Mouse (Mus musculus): ENCODE measurements around the gene Trim38. TPM values are rescaled to one million over a fixed set of nuclear protein-coding genes. Genes with fewer than 3 reads are reported as not detected.

The Trim38 gene
- polyA plus RNA-seq, 1 experiment from 2014 or later: not detected

- no peaks in the 10 kb centered on the region for H3K36me3 ChIP-seq (ENCODE audit: control insufficient read depth, insufficient read depth, low read length)
- WGBS: 17% methylated on average over 4 of the region's 4 CpGs
- H3K4me1 ChIP-seq (ENCODE audit: control insufficient read depth, insufficient read depth, low read length): peaks cover 19% of the 10 kb centered on the region
- DNase-seq (no peak), ATAC-seq (ENCODE audit: low FRiP score, low TSS enrichment) (no peak)
- no peaks in the 10 kb centered on the region for H3K27me3 ChIP-seq (ENCODE audit: control insufficient read depth, insufficient read depth, low read length)
- peak overlapping the region; percentile 98 for H3K4me2 ChIP-seq (ENCODE audit: low read length)
- H3K9ac ChIP-seq (replicated peaks; ENCODE audit: low read length): peak overlapping the region; percentile 24; the same call in 1 of the 2 replicates
- H3K4me3 ChIP-seq (replicated peaks; ENCODE audit: low read depth, low read length): peak overlapping the region; percentile 48
- peak overlapping the region; percentile 42 for H3K27ac ChIP-seq (replicated peaks; ENCODE audit: low read depth, low read length)
- no peaks in the 10 kb centered on the region for H3K9me3 ChIP-seq (ENCODE audit: control insufficient read depth, low read length)
Observed at GRCm38 (mm10) chr13:23738041-23738440, 31.7 kb upstream of the Trim38 start.

GRCm38 (mm10) chr13:23738677-23739068 lies 31.0 kb upstream of the Trim38 start, which contains the start of gene Hist1h1c:
Gene Hist1h1c, plus strand, starts transcription at chr13:23738808.
- H3K27me3 ChIP-seq (ENCODE audit: control insufficient read depth, insufficient read depth, low read length): no peaks in the 10 kb centered on the region
- peaks cover 19% of the 10 kb centered on the region for H3K4me1 ChIP-seq (ENCODE audit: control insufficient read depth, insufficient read depth, low read length)
- H3K36me3 ChIP-seq (ENCODE audit: control insufficient read depth, insufficient read depth, low read length): no peaks in the 10 kb centered on the region
- H3K4me2 ChIP-seq (ENCODE audit: low read length): peak within 1 kb of the TSS; percentile 98
- H3K4me3 ChIP-seq (replicated peaks; ENCODE audit: low read depth, low read length): peak within 1 kb of the TSS; percentile 48
- peak within 1 kb of the TSS; percentile 78 for H3K27ac ChIP-seq (replicated peaks; ENCODE audit: low read depth, low read length)
- no peaks in the 10 kb centered on the region for H3K9me3 ChIP-seq (ENCODE audit: control insufficient read depth, low read length)
- peak; percentile 94 for ATAC-seq (ENCODE audit: low FRiP score, low TSS enrichment)
- DNase-seq: peak; percentile 93
- peak within 1 kb of the TSS; percentile 57; the same call in 1 of the 2 replicates for H3K9ac ChIP-seq (replicated peaks; ENCODE audit: low read length)
- under 1% methylated on average over 30 of the region's 38 CpGs for whole genome bisulfite sequencing

DNA sequence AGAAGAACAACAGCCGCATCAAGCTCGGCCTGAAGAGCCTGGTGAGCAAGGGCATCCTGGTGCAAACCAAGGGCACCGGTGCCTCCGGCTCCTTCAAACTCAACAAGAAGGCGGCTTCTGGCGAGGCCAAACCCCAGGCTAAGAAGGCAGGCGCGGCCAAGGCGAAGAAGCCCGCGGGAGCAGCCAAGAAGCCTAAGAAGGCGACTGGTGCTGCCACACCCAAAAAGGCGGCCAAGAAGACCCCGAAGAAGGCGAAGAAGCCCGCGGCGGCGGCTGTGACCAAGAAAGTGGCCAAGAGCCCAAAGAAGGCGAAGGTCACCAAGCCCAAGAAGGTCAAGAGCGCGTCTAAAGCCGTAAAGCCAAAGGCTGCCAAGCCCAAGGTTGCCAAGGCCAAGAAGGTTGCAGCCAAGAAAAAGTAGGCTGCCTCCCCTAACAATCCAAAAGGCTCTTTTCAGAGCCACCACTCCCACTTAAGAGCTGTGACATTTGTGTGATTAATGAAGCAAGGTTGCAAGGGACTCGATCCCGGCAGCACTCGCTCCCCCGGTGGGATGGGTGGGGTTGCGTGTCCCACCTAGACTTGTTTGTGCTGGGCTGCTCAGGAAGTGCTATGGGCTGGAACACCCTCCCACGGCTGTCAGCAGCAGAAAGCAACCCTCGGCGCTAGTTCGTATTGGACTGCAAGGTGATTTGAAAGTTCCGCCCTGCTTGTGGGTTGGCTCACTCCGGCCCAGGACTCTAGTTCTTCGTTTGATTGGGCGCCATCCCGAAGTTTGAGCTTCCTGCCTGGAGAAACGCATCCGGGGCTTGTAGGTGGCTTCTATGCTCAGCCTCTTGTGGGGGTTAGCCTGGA lies 30.4 kb upstream of the Trim38 start:
- Histone ChIP-seq H3K27ac (replicated peaks; ENCODE audit: low read depth, low read length) (peak overlapping the region; percentile 78), H3K36me3 (ENCODE audit: control insufficient read depth, insufficient read depth, low read length) (no peaks in the 10 kb centered on the region), H3K4me1 (ENCODE audit: control insufficient read depth, insufficient read depth, low read length) (peaks cover 19% of the 10 kb centered on the region), H3K9me3 (ENCODE audit: control insufficient read depth, low read length) (no peaks in the 10 kb centered on the region), H3K27me3 (ENCODE audit: control insufficient read depth, insufficient read depth, low read length) (no peaks in the 10 kb centered on the region), H3K9ac (replicated peaks; ENCODE audit: low read length) (peak overlapping the region; percentile 57; the same call in 1 of the 2 replicates), H3K4me2 (ENCODE audit: low read length) (peak overlapping the region; percentile 98), H3K4me3 (replicated peaks; ENCODE audit: low read depth, low read length) (peak overlapping the region; percentile 48)
- DNase-seq: peak; percentile 92
- WGBS: under 1% methylated on average over 39 of the region's 39 CpGs
- peak; percentile 85 for ATAC-seq (ENCODE audit: low FRiP score, low TSS enrichment)

DNA sequence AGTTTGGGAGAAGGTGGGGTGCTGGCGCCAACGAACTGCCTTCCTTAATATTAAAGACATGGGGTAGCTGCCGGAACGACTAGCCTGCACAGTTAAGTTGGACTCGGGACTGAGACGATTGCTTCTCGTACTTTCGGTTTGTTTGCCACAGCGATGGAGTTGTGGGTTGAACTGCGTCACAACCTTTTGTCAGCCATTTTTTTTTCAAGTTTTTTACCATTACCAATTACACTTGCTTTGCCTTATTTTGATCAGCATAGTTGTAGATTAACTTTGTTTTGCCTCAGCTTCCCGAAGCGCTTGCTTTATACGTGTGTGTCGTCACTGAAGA lies 29.8 kb upstream of the Trim38 start:
- no peaks in the 10 kb centered on the region for H3K36me3 ChIP-seq (ENCODE audit: control insufficient read depth, insufficient read depth, low read length)
- DNase-seq: no peak
- peak overlapping the region; percentile 98 for H3K4me2 ChIP-seq (ENCODE audit: low read length)
- H3K4me1 ChIP-seq (ENCODE audit: control insufficient read depth, insufficient read depth, low read length): peaks cover 19% of the 10 kb centered on the region
- H3K27ac ChIP-seq (replicated peaks; ENCODE audit: low read depth, low read length): peak overlapping the region; percentile 78
- 2% methylated on average over 14 of the region's 14 CpGs for WGBS
- no peaks in the 10 kb centered on the region for H3K27me3 ChIP-seq (ENCODE audit: control insufficient read depth, insufficient read depth, low read length)
- ATAC-seq (ENCODE audit: low FRiP score, low TSS enrichment): no peak
- H3K9me3 ChIP-seq (ENCODE audit: control insufficient read depth, low read length): no peaks in the 10 kb centered on the region
- H3K9ac ChIP-seq (replicated peaks; ENCODE audit: low read length): peak overlapping the region; percentile 57; the same call in 1 of the 2 replicates
- peak overlapping the region; percentile 48 for H3K4me3 ChIP-seq (replicated peaks; ENCODE audit: low read depth, low read length)

GRCm38 (mm10) chr13:23740256-23740840 lies 29.4 kb upstream of the Trim38 start:
- DNase-seq (no peak), ATAC-seq (ENCODE audit: low FRiP score, low TSS enrichment) (no peak)
- no peaks in the 10 kb centered on the region for H3K27me3 ChIP-seq (ENCODE audit: control insufficient read depth, insufficient read depth, low read length)
- H3K4me1 ChIP-seq (ENCODE audit: control insufficient read depth, insufficient read depth, low read length): peaks cover 19% of the 10 kb centered on the region
- whole genome bisulfite sequencing: 34% methylated on average over 13 of the region's 13 CpGs
- H3K27ac ChIP-seq (replicated peaks; ENCODE audit: low read depth, low read length): no peak overlapping the region
- peak overlapping the region; percentile 48 for H3K4me3 ChIP-seq (replicated peaks; ENCODE audit: low read depth, low read length)
- H3K4me2 ChIP-seq (ENCODE audit: low read length): peak overlapping the region; percentile 98
- no peaks in the 10 kb centered on the region for H3K36me3 ChIP-seq (ENCODE audit: control insufficient read depth, insufficient read depth, low read length)
- H3K9me3 ChIP-seq (ENCODE audit: control insufficient read depth, low read length): no peaks in the 10 kb centered on the region
- H3K9ac ChIP-seq (replicated peaks; ENCODE audit: low read length): peak overlapping the region; percentile 57; the same call in 1 of the 2 replicates

GRCm38 (mm10) chr13:23740910-23741309 lies 28.8 kb upstream of the Trim38 start:
- no peak overlapping the region for H3K27ac ChIP-seq (replicated peaks; ENCODE audit: low read depth, low read length)
- peak overlapping the region; percentile 98; the same call in 1 of the 2 replicates for H3K4me2 ChIP-seq (ENCODE audit: low read length)
- H3K36me3 ChIP-seq (ENCODE audit: control insufficient read depth, insufficient read depth, low read length): no peaks in the 10 kb centered on the region
- DNase-seq (no peak), ATAC-seq (ENCODE audit: low FRiP score, low TSS enrichment) (no peak)
- H3K9me3 ChIP-seq (ENCODE audit: control insufficient read depth, low read length): no peaks in the 10 kb centered on the region
- peaks cover 21% of the 10 kb centered on the region for H3K4me1 ChIP-seq (ENCODE audit: control insufficient read depth, insufficient read depth, low read length)
- no peak overlapping the region for H3K9ac ChIP-seq (replicated peaks; ENCODE audit: low read length)
- H3K4me3 ChIP-seq (replicated peaks; ENCODE audit: low read depth, low read length): no peak overlapping the region
- WGBS: 66% methylated on average over 5 of the region's 5 CpGs
- H3K27me3 ChIP-seq (ENCODE audit: control insufficient read depth, insufficient read depth, low read length): no peaks in the 10 kb centered on the region

- peaks cover 22% of the 10 kb centered on the region for H3K4me1 ChIP-seq (ENCODE audit: control insufficient read depth, insufficient read depth, low read length)
Observed at GRCm38 (mm10) chr13:23742007-23742406, 27.7 kb upstream of the Trim38 start.

DNA sequence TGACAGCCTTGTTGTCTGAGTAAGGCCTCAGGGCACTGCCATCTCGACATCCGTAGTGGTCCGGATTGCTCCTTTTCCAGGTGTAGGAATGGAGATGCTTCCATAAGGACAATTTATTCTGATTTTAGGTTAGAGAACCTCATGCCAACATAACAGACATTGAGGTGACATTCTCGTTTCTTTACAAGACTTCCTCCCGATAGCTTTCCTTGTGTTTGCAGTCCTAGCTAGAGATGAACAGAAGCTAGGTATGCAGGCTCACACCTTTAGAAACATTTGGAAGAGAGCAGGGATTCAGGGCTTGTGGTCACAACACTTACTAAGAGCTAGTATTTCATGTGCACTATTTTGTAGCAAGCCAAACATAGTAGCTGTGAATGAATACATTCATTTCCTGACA lies 26.5 kb upstream of the Trim38 start:
- H3K27me3 ChIP-seq (ENCODE audit: control insufficient read depth, insufficient read depth, low read length): no peaks in the 10 kb centered on the region
- H3K4me1 ChIP-seq (ENCODE audit: control insufficient read depth, insufficient read depth, low read length): peaks cover 25% of the 10 kb centered on the region
- H3K36me3 ChIP-seq (ENCODE audit: control insufficient read depth, insufficient read depth, low read length): no peaks in the 10 kb centered on the region
- no peak for ATAC-seq (ENCODE audit: low FRiP score, low TSS enrichment)
- 86% methylated on average over 5 of the region's 5 CpGs for WGBS
- H3K9ac ChIP-seq (replicated peaks; ENCODE audit: low read length): no peak overlapping the region
- no peaks in the 10 kb centered on the region for H3K9me3 ChIP-seq (ENCODE audit: control insufficient read depth, low read length)
- DNase-seq: no peak
- H3K4me3 ChIP-seq (replicated peaks; ENCODE audit: low read depth, low read length): no peak overlapping the region
- H3K4me2 ChIP-seq (ENCODE audit: low read length): no peak overlapping the region
- no peak overlapping the region for H3K27ac ChIP-seq (replicated peaks; ENCODE audit: low read depth, low read length)

More at GRCm38 (mm10) chr13:23742007-23742406, 27.7 kb upstream of the Trim38 start:
- ATAC-seq (ENCODE audit: low FRiP score, low TSS enrichment): no peak
- no peaks in the 10 kb centered on the region for H3K36me3 ChIP-seq (ENCODE audit: control insufficient read depth, insufficient read depth, low read length)
- H3K27ac ChIP-seq (replicated peaks; ENCODE audit: low read depth, low read length): no peak overlapping the region
- no peak for DNase-seq
- no peaks in the 10 kb centered on the region for H3K9me3 ChIP-seq (ENCODE audit: control insufficient read depth, low read length)
- H3K4me3 ChIP-seq (replicated peaks; ENCODE audit: low read depth, low read length): no peak overlapping the region
- no peak overlapping the region for H3K9ac ChIP-seq (replicated peaks; ENCODE audit: low read length)
- no peaks in the 10 kb centered on the region for H3K27me3 ChIP-seq (ENCODE audit: control insufficient read depth, insufficient read depth, low read length)
- H3K4me2 ChIP-seq (ENCODE audit: low read length): no peak overlapping the region

Data from midbrain, embryonic 14.5 days (tissue).